Mouse (Mus musculus) cerebellum, adult 2 months (tissue): ENCODE measurements around the gene Sf1.

Source experiments
- CTCF ChIP-seq: fragments of 200-500 bp; IDR thresholded peaks from 2 replicates; pipeline ENCODE4 v1.5.1; 2011; ENCODE audit warnings: low read depth, mild to moderate bottlenecking, control low read depth, low read length, moderate library complexity, borderline replicate concordance; ENCODE audit not compliant: insufficient read depth
- POLR2A ChIP-seq: fragments of 200-500 bp; IDR thresholded peaks from 2 replicates; pipeline ENCODE4 v1.6.1; 2011; ENCODE audit warnings: low read length, control low read depth, borderline replicate concordance; ENCODE audit not compliant: insufficient read depth

DNA sequence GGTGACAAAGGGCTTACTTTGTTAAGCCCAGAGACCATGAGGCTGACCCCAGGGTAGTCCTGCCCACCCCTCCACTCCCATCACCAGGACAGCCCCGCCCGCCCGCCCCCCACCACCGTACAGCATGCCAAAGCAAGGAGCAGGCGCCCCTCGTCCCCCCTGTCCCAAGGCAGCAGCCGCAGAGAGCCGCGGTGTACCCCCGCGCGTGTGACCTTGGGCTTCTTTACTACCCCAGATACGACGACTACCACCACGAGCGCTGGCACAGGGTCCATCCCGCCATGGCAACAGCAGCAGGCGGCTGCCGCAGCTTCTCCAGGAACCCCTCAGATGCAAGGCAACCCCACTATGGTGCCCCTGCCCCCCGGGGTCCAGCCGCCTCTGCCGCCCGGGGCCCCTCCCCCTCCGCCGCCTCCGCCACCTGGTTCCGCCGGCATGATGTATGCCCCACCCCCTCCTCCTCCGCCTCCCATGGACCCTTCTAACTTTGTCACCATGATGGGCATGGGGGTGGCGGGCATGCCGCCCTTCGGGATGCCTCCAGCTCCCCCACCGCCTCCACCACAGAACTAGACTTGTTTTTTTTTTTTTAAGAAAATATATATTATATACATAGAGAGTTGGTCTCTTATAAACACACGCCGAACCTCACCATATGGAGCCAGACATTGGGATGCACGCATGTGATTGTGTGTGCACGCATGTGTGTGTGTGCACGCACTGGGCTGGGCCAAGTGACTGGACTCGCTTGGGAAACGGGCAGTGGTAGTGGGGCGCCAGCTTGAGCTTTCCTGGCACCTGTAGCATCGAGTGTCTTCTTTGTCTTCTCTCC, 12.1 kb downstream of the Sf1 start:
- no peak for TF ChIP-seq CTCF
- TF ChIP-seq POLR2A: no peak
